Mouse (Mus musculus) lung, postnatal 0 days (tissue): ENCODE measurements around the gene Gm28035.

Experiments
- CTCF ChIP-seq: IDR thresholded peaks from 2 replicates; pipeline ENCODE4 v1.5.1; 2016; ENCODE audit warnings: antibody characterized with exemption, mild to moderate bottlenecking
- EP300 ChIP-seq: IDR thresholded peaks from 2 replicates; pipeline ENCODE4 v1.6.1; 2016; ENCODE audit warnings: antibody characterized with exemption, mild to moderate bottlenecking, control low read depth

GRCm38 (mm10) chr2:30203439-30203838 lies 36.9 kb upstream of the Gm28035 start:
- TF ChIP-seq CTCF = peak; percentile 72
- TF ChIP-seq EP300 = no peak
